Mouse (Mus musculus): ENCODE measurements around the gene Mrpl49. TPM values are rescaled to one million over a fixed set of nuclear protein-coding genes. Genes with fewer than 3 reads are reported as not detected.

Mrpl49 gene
- polyA plus RNA-seq, 1 experiment from 2014 or later: 75.3 TPM

DNA sequence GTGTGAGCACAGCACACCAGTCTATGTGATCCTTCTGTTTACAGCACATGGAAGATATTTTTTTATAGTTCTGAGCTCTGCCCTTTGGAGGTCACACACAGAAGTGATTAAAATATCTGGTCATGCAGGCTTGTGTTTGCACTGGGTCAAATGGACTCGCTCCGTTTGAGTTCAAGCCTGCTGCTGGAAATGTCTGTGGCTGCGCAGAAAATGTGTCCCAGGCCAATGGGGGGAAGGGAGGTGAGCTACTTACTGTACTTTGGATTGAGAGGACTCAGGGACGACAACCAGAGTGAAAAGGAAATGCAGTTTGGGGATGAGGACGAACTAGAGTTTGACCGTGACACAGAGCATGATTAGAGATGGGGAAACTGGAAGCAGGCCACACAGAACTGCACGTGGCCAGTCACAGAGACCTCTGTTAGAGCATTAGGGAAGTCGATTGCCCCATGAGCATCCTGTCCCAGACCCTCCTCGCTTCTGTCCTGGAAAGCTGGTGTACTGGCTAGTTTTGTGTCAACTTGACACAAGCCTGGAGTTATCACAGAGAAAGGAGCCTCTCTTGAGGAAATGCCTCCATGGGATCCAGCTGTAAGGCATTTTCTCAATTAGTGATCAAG, 21.5 kb downstream of the Mrpl49 start:
- Histone ChIP-seq H3K9ac (ENCODE audit: low read depth, low read length) (no peak overlapping the region), H3K27me3 (ENCODE audit: control insufficient read depth, insufficient read depth, low read length) (no peaks in the 10 kb centered on the region), H3K27ac (ENCODE audit: low read depth, low read length) (no peak overlapping the region), H3K9me3 (replicated peaks; ENCODE audit: control insufficient read depth, low read length) (no peaks in the 10 kb centered on the region), H3K4me3 (ENCODE audit: low read depth, low read length) (no peak overlapping the region), H3K36me3 (ENCODE audit: control insufficient read depth, insufficient read depth, low read length) (no peaks in the 10 kb centered on the region), H3K4me2 (no peak overlapping the region), H3K4me1 (ENCODE audit: control insufficient read depth, insufficient read depth, low read length) (no peaks in the 10 kb centered on the region)
- WGBS (ENCODE audit: insufficient replicate concordance): 68% methylated on average over 9 of the region's 9 CpGs
- no peak for ATAC-seq (replicated peaks; ENCODE audit: insufficient number of reproducible peaks, low FRiP score, low TSS enrichment)

DNA sequence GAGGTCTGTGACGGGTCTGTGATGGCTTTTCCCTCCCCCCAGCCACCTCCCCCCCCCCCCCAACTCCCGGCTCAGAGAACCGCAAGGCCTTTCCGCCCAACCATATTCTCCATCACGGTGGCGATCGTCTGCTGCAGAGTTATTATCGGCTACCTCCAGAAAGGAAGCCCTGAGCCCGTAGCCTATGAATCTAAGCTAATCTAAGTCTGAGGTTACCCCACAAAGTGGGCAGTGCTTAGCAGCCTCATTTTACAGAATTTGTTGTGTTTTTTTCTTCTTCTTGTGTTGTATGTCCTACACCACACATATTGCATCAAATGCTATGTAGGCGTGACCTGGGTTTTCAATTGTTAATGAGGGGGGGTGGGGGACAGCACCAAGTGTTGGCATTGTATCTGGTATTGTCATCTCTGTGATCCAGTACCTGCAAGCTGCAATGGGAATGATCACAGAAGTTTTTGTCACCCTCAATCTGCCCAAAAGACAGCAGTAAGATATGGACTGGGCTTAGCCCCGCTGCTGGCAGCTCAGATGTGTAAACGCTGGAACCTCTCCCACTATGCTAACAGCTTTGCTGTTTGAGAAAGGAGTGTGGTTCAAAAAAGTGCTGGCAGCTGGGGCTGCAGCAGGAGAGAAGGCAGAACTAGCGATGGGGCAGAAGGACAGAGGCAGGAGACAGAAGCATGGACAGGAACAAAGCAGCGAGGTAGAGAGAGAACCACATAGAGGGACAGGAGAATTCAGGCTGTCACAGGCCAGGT, 26.9 kb downstream of the Mrpl49 start:
- Histone ChIP-seq H3K4me1 (ENCODE audit: control insufficient read depth, insufficient read depth, low read length) (no peaks in the 10 kb centered on the region), H3K9ac (ENCODE audit: low read depth, low read length) (no peak overlapping the region), H3K27me3 (ENCODE audit: control insufficient read depth, insufficient read depth, low read length) (no peaks in the 10 kb centered on the region), H3K4me3 (ENCODE audit: low read depth, low read length) (no peak overlapping the region), H3K27ac (ENCODE audit: low read depth, low read length) (no peak overlapping the region), H3K36me3 (ENCODE audit: control insufficient read depth, insufficient read depth, low read length) (no peaks in the 10 kb centered on the region), H3K4me2 (no peak overlapping the region), H3K9me3 (replicated peaks; ENCODE audit: control insufficient read depth, low read length) (no peaks in the 10 kb centered on the region)
- 54% methylated on average over 14 of the region's 14 CpGs for WGBS (ENCODE audit: insufficient replicate concordance)
- no peak for ATAC-seq (replicated peaks; ENCODE audit: insufficient number of reproducible peaks, low FRiP score, low TSS enrichment)

DNA sequence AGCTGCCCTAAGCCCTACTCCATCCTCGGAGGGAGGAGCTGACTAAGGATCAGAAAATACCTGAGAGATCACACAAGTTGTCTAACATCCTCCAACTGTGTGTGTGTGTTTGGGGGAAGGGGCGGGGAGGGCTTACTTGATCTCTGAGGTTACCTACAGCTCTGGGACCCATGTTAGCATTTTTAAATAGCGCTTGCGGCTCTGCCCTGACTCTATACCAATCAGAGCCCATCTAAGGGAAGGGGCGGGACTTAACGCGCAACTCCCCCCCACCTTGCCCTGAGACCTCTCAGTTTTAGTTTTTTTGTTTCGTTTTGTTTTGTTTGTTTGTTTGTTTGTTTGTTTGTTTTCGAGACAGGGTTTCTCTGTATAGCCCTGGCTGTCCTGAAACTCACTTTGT, 28.2 kb downstream of the Mrpl49 start:
- Histone ChIP-seq H3K9me3 (replicated peaks; ENCODE audit: control insufficient read depth, low read length) (no peaks in the 10 kb centered on the region), H3K4me2 (no peak overlapping the region), H3K4me3 (ENCODE audit: low read depth, low read length) (no peak overlapping the region), H3K4me1 (ENCODE audit: control insufficient read depth, insufficient read depth, low read length) (no peaks in the 10 kb centered on the region), H3K27ac (ENCODE audit: low read depth, low read length) (no peak overlapping the region), H3K27me3 (ENCODE audit: control insufficient read depth, insufficient read depth, low read length) (no peaks in the 10 kb centered on the region), H3K9ac (ENCODE audit: low read depth, low read length) (no peak overlapping the region), H3K36me3 (ENCODE audit: control insufficient read depth, insufficient read depth, low read length) (no peaks in the 10 kb centered on the region)
- WGBS (ENCODE audit: insufficient replicate concordance): 64% methylated on average over 9 of the region's 9 CpGs
- ATAC-seq (replicated peaks; ENCODE audit: insufficient number of reproducible peaks, low FRiP score, low TSS enrichment): no peak

DNA sequence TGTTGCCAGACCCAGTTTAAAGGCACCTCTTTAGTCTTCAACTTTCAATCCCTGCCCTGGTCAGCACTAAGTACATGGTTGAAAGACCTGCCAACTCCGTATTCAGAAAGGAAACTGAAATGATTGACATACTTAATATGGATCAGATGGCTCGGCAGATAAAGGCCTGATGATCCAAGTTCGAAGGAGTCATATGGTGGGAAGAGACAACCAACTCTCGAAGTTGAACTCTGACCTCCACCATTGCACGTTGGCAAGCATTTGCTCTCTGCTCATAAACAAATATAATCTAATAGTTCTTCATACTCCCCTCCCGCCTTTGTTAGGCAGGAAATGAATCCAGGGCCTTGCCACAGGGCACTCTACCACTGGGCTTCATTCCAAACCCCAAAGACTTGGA, 28.6 kb downstream of the Mrpl49 start:
- WGBS (ENCODE audit: insufficient replicate concordance): 79% methylated on average over 6 of the region's 6 CpGs
- no peaks in the 10 kb centered on the region for H3K9me3 ChIP-seq (replicated peaks; ENCODE audit: control insufficient read depth, low read length)
- no peak for ATAC-seq (replicated peaks; ENCODE audit: insufficient number of reproducible peaks, low FRiP score, low TSS enrichment)

DNA sequence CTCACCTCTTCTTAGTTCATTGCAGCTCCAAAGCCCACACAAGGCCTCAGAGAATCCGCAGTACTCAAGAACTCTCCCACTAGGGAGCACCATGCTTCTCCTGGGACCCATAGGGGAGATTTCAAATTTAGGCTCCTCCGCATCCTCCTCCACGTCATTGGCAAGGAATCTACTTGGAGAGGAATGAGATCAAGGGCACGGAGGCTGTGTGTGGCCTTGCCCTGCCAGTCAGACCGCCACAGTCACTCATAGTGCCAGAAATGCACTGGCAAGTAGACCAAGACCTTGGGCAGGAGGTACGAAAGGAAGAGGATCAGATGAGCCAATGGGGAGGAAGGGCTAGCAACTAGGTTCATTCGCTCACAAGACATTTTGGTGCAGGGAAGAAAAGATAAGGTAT, 33.7 kb downstream of the Mrpl49 start:
- no peaks in the 10 kb centered on the region for H3K36me3 ChIP-seq (ENCODE audit: control insufficient read depth, insufficient read depth, low read length)
- no peak overlapping the region for H3K27ac ChIP-seq (ENCODE audit: low read depth, low read length)
- H3K4me1 ChIP-seq (ENCODE audit: control insufficient read depth, insufficient read depth, low read length): no peaks in the 10 kb centered on the region
- H3K27me3 ChIP-seq (ENCODE audit: control insufficient read depth, insufficient read depth, low read length): no peaks in the 10 kb centered on the region
- no peak overlapping the region for H3K9ac ChIP-seq (ENCODE audit: low read depth, low read length)
- H3K4me3 ChIP-seq (ENCODE audit: low read depth, low read length): no peak overlapping the region
- H3K9me3 ChIP-seq (replicated peaks; ENCODE audit: control insufficient read depth, low read length): no peaks in the 10 kb centered on the region
- WGBS (ENCODE audit: insufficient replicate concordance): 77% methylated on average over 7 of the region's 7 CpGs
- ATAC-seq (replicated peaks; ENCODE audit: insufficient number of reproducible peaks, low FRiP score, low TSS enrichment): no peak
- H3K4me2 ChIP-seq: no peak overlapping the region

More for the DNA sequence above, 28.6 kb downstream of the Mrpl49 start:
- H3K4me1 ChIP-seq (ENCODE audit: control insufficient read depth, insufficient read depth, low read length): no peaks in the 10 kb centered on the region
- H3K4me3 ChIP-seq (ENCODE audit: low read depth, low read length): no peak overlapping the region
- H3K27me3 ChIP-seq (ENCODE audit: control insufficient read depth, insufficient read depth, low read length): no peaks in the 10 kb centered on the region
- no peak overlapping the region for H3K27ac ChIP-seq (ENCODE audit: low read depth, low read length)
- no peaks in the 10 kb centered on the region for H3K36me3 ChIP-seq (ENCODE audit: control insufficient read depth, insufficient read depth, low read length)
- no peak overlapping the region for H3K4me2 ChIP-seq
- H3K9ac ChIP-seq (ENCODE audit: low read depth, low read length): no peak overlapping the region

DNA sequence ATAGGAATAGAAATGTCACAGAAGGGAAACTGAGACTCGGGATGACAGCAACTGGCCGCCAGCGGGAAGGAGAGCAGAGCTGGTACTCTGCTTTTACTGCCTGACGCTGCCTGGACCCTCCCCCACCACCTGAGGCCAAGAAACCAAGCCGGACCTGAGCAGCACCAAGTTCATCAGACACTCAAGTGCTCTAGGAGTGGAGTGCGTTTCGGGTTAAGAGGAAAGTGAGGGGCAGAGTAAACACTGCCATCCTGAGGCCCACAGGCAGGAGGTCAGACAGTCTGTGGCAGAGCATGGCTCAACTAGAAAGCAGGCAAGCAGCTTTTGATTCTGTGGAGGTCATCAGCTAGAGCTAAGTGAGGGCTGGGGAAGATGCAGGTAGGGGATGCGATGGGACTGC, 34.5 kb downstream of the Mrpl49 start:
- Histone ChIP-seq H3K27me3 (ENCODE audit: control insufficient read depth, insufficient read depth, low read length) (no peaks in the 10 kb centered on the region), H3K9ac (ENCODE audit: low read depth, low read length) (no peak overlapping the region), H3K4me2 (no peak overlapping the region), H3K36me3 (ENCODE audit: control insufficient read depth, insufficient read depth, low read length) (no peaks in the 10 kb centered on the region), H3K4me1 (ENCODE audit: control insufficient read depth, insufficient read depth, low read length) (no peaks in the 10 kb centered on the region), H3K4me3 (ENCODE audit: low read depth, low read length) (no peak overlapping the region), H3K27ac (ENCODE audit: low read depth, low read length) (no peak overlapping the region), H3K9me3 (replicated peaks; ENCODE audit: control insufficient read depth, low read length) (no peaks in the 10 kb centered on the region)
- no peak for ATAC-seq (replicated peaks; ENCODE audit: insufficient number of reproducible peaks, low FRiP score, low TSS enrichment)
- WGBS (ENCODE audit: insufficient replicate concordance): 54% methylated on average over 8 of the region's 8 CpGs

DNA sequence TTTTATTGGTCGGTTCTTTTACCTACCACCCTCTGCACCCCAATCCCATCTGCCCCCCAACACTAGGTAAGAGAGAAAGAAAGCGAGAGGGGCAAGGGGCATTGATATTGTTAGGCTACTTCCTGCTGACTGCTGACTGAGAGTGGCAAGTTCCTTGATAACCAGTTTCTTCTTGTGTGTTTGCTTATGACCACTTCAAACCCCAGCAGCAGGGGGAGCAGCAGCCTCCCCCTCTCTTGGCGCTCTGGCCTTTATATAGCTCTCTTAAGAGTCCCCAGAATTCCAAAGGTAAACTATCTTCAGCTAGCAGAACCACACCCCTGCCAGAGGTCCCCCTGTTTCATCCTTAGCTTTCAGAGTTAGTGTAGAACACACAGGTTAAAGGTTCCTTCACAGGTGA, 37.3 kb downstream of the Mrpl49 start:
- peaks cover 3% of the 10 kb centered on the region; the same call in 1 of the 2 replicates for H3K27me3 ChIP-seq (ENCODE audit: control insufficient read depth, insufficient read depth, low read length)
- no peak overlapping the region for H3K27ac ChIP-seq (ENCODE audit: low read depth, low read length)
- WGBS (ENCODE audit: insufficient replicate concordance): 35% methylated on average over 3 of the region's 3 CpGs
- H3K4me1 ChIP-seq (ENCODE audit: control insufficient read depth, insufficient read depth, low read length): peaks cover 2% of the 10 kb centered on the region; the same call in 1 of the 2 replicates
- no peak overlapping the region for H3K4me3 ChIP-seq (ENCODE audit: low read depth, low read length)
- no peaks in the 10 kb centered on the region for H3K9me3 ChIP-seq (replicated peaks; ENCODE audit: control insufficient read depth, low read length)
- H3K9ac ChIP-seq (ENCODE audit: low read depth, low read length): no peak overlapping the region
- ATAC-seq (replicated peaks; ENCODE audit: insufficient number of reproducible peaks, low FRiP score, low TSS enrichment): no peak
- no peak overlapping the region for H3K4me2 ChIP-seq
- H3K36me3 ChIP-seq (ENCODE audit: control insufficient read depth, insufficient read depth, low read length): no peaks in the 10 kb centered on the region

DNA sequence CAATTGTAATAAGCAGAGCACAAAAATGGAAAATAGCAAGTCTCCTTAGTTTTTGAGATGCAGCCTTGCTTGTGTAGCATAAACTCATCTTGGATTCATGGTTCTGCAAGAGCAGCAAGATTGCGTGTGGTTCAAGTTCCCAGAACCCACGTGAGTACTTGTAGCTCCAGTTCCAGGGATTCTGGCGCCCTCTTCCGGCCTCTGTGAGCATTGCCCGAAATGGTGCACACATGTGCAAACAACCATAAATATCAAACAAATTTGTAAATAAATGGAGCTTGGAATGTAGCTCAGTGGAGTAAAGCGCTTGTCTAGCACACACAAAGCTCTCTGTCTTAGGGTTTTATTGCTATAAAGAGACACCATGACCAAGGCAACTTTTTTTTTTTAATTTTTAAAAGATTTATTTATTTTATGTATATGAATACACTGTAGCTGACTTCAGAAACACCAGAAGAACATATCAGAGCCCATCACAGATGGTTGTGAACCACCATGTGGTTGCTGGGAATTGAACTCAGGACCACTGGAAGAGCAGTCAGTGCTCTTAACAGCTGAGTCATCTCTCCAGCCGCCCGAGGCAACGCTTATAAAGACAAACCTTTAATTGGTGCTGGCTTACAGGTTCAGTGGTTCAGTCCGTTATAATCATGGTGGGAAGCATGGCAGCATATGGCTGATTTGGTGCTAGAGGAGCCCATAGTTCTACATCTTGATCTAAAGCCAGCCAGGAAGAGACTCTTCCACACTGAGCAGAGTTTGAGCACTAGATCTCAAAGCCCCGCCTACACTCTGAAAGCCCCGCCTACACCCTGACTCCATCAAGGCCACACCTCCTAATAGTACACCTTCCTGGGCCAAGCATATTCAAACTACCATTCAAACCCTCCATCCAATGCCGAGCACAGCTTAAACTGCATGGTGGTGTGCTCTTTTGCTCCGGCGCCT, 39.2 kb downstream of the Mrpl49 start:
- no peak for ATAC-seq (replicated peaks; ENCODE audit: insufficient number of reproducible peaks, low FRiP score, low TSS enrichment)

More for the DNA sequence above, 39.2 kb downstream of the Mrpl49 start:
- H3K9me3 ChIP-seq (replicated peaks; ENCODE audit: control insufficient read depth, low read length): no peaks in the 10 kb centered on the region
- peaks cover 9% of the 10 kb centered on the region; the same call in 1 of the 2 replicates for H3K4me1 ChIP-seq (ENCODE audit: control insufficient read depth, insufficient read depth, low read length)
- no peak overlapping the region for H3K4me3 ChIP-seq (ENCODE audit: low read depth, low read length)
- no peak overlapping the region for H3K4me2 ChIP-seq
- H3K9ac ChIP-seq (ENCODE audit: low read depth, low read length): no peak overlapping the region
- no peaks in the 10 kb centered on the region for H3K36me3 ChIP-seq (ENCODE audit: control insufficient read depth, insufficient read depth, low read length)
- peaks cover 3% of the 10 kb centered on the region; the same call in 1 of the 2 replicates for H3K27me3 ChIP-seq (ENCODE audit: control insufficient read depth, insufficient read depth, low read length)
- no peak overlapping the region for H3K27ac ChIP-seq (ENCODE audit: low read depth, low read length)
- WGBS (ENCODE audit: insufficient replicate concordance): 23% methylated on average over 15 of the region's 15 CpGs

All from heart, embryonic 11.5 days (tissue).